Mouse (Mus musculus): ENCODE measurements around the gene Bzw2. TPM values are rescaled to one million over a fixed set of nuclear protein-coding genes. Genes with fewer than 3 reads are reported as not detected.
A peak's percentile ranks its signal among the peaks of the same experiment; 100 is the strongest.

Gene Bzw2
- polyA plus RNA-seq, 1 experiment from 2014 or later: 343 TPM

- WGBS: 83% methylated on average over 3 of the region's 3 CpGs
These were observed 25.2 kb downstream of the Bzw2 start for GRCm38 (mm10) chr12:36132668-36133067.

GRCm38 (mm10) chr12:36132254-36132653, 25.6 kb downstream of the Bzw2 start:
- no peak for ATAC-seq (ENCODE audit: low FRiP score, low read depth)
- no peak overlapping the region for H3K4me2 ChIP-seq
- H3K9ac ChIP-seq: no peak overlapping the region
- no peaks in the 10 kb centered on the region for H3K4me1 ChIP-seq (replicated peaks)
- no peaks in the 10 kb centered on the region for H3K9me3 ChIP-seq
- no peak overlapping the region for H3K4me3 ChIP-seq
- peaks cover 46% of the 10 kb centered on the region for H3K36me3 ChIP-seq
- 97% methylated on average over 2 of the region's 2 CpGs for WGBS
- H3K27ac ChIP-seq (replicated peaks): no peak overlapping the region
- H3K27me3 ChIP-seq: no peaks in the 10 kb centered on the region

More at GRCm38 (mm10) chr12:36132668-36133067, 25.2 kb downstream of the Bzw2 start:
- ATAC-seq (ENCODE audit: low FRiP score, low read depth): no peak
- H3K4me2 ChIP-seq: no peak overlapping the region
- H3K27ac ChIP-seq (replicated peaks): no peak overlapping the region
- H3K27me3 ChIP-seq: no peaks in the 10 kb centered on the region
- H3K9ac ChIP-seq: no peak overlapping the region
- no peak overlapping the region for H3K4me3 ChIP-seq
- H3K9me3 ChIP-seq: no peaks in the 10 kb centered on the region
- H3K36me3 ChIP-seq: peaks cover 47% of the 10 kb centered on the region
- H3K4me1 ChIP-seq (replicated peaks): no peaks in the 10 kb centered on the region

DNA sequence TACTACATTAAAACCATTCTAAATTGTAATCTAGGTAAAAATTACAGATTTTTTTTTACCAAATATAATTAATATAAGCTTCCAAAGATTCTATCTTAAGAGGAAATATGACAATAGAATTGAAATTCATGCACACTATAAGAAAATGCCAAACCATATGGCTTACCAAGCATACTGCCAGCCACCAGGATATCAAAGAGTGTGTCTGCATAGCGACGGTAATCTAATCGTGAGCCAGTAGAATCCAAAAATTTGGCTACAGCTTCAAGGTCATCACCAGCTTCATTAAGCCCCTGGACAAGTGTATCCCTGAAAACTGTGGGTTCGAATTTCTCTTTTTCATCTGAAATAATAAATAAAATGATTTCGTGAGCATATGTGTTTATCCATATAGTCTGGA, 28.1 kb downstream of the Bzw2 start:
- Histone ChIP-seq H3K9ac (no peak overlapping the region), H3K27ac (replicated peaks) (no peak overlapping the region), H3K4me2 (no peak overlapping the region), H3K27me3 (no peaks in the 10 kb centered on the region), H3K4me3 (no peak overlapping the region), H3K36me3 (peaks cover 38% of the 10 kb centered on the region), H3K4me1 (replicated peaks) (no peaks in the 10 kb centered on the region), H3K9me3 (no peaks in the 10 kb centered on the region)
- ATAC-seq (ENCODE audit: low FRiP score, low read depth): no peak
- 93% methylated on average over 5 of the region's 5 CpGs for WGBS

DNA sequence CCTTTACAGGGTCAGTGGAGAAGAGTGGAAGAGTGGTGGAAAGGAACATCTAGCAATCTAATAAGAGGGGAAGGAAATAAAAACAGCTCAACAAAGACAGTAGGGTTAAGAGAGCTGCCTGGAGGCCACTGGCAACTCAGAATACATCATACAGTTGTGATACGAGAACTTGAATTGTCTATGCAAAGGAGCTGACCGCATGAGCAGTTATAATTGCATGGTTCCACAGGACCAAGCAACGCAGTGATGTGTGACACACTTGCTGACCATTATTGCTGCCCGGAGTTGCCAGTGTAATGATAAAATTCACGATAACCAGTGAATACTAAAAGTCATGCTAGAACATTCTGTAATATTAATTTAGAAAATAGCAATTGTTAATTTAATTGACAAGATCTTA, 31.8 kb downstream of the Bzw2 start:
- Histone ChIP-seq H3K4me3 (no peak overlapping the region), H3K27ac (replicated peaks) (no peak overlapping the region), H3K36me3 (peaks cover 38% of the 10 kb centered on the region), H3K9ac (no peak overlapping the region), H3K4me2 (no peak overlapping the region), H3K9me3 (no peaks in the 10 kb centered on the region), H3K4me1 (replicated peaks) (no peaks in the 10 kb centered on the region), H3K27me3 (no peaks in the 10 kb centered on the region)
- 94% methylated on average over 5 of the region's 5 CpGs for WGBS
- ATAC-seq (ENCODE audit: low FRiP score, low read depth): no peak

DNA sequence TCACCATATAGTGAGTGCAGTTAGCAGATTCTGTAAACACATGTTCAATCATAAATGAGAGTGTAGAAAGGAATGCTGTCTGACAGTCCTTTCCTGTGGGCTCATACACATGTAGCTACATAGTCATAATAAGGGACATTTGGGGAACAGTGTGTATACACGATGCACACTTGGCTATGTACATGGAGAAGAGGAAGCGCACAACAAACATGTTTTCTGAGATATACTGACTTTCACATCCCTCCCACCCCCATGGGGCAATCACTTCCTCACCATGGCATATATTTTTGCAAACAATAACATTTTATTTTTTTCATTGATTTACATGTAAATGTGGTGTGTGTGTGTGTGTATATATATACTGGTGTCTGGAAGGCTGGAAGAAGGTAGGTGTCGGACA, 38.6 kb downstream of the Bzw2 start:
- no peaks in the 10 kb centered on the region for H3K4me1 ChIP-seq (replicated peaks)
- H3K27me3 ChIP-seq: no peaks in the 10 kb centered on the region
- no peak for ATAC-seq (ENCODE audit: low FRiP score, low read depth)
- H3K9me3 ChIP-seq: no peaks in the 10 kb centered on the region
- H3K36me3 ChIP-seq: peaks cover 75% of the 10 kb centered on the region
- no peak overlapping the region for H3K4me3 ChIP-seq
- H3K9ac ChIP-seq: no peak overlapping the region
- H3K4me2 ChIP-seq: no peak overlapping the region
- H3K27ac ChIP-seq (replicated peaks): no peak overlapping the region
- 98% methylated on average over 3 of the region's 3 CpGs for WGBS

DNA sequence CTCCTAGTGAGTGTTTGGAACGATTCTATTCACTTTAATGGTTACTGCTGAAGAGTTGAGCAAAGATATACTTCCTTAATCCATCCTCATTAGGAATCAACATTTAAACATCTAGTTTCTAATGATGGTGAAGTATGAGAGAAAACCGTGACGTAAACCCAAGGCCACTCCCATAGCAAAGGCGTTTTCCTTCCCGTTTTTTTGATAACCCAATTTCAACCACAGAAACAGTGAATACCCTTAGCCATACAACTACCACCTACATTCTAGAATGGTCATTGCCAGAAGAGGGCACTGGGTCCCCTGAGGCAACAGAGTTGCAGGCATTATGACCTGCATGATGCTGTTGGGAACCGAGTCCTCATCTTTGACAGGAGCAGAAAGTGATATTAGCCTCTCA, 40.7 kb downstream of the Bzw2 start:
- 91% methylated on average over 6 of the region's 6 CpGs for WGBS
- Histone ChIP-seq H3K4me1 (replicated peaks) (no peaks in the 10 kb centered on the region), H3K9me3 (no peaks in the 10 kb centered on the region), H3K4me3 (no peak overlapping the region), H3K4me2 (no peak overlapping the region), H3K36me3 (peaks cover 78% of the 10 kb centered on the region), H3K27ac (replicated peaks) (no peak overlapping the region), H3K27me3 (no peaks in the 10 kb centered on the region), H3K9ac (no peak overlapping the region)
- ATAC-seq (ENCODE audit: low FRiP score, low read depth): no peak

DNA sequence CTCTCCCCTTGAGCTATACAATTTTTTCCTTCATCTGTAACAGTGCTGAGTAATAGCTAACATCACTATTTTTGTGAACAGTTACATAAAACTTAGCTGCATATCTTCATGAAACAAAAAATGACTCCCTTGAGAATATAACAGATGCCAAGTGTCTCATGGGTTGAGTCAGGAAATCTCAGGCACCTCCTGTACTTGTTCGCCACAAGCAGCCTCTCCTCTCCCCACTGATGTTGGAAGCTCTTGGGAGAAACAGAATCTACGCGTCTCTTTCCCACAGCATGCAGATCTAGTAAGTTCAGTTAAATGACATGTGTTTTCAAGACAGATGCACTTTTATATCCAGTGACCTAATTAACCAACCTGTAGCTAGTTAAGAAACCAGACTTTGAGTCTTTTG, 45.8 kb downstream of the Bzw2 start:
- WGBS: 92% methylated on average over 3 of the region's 3 CpGs
- Histone ChIP-seq H3K36me3 (peaks cover 87% of the 10 kb centered on the region), H3K4me1 (replicated peaks) (no peaks in the 10 kb centered on the region), H3K4me3 (no peak overlapping the region), H3K9ac (no peak overlapping the region), H3K27ac (replicated peaks) (no peak overlapping the region), H3K27me3 (no peaks in the 10 kb centered on the region), H3K4me2 (no peak overlapping the region), H3K9me3 (no peaks in the 10 kb centered on the region)
- ATAC-seq (ENCODE audit: low FRiP score, low read depth): no peak

GRCm38 (mm10) chr12:36111110-36111509, 46.8 kb downstream of the Bzw2 start:
- H3K9ac ChIP-seq: no peak overlapping the region
- 91% methylated on average over 5 of the region's 5 CpGs for WGBS
- no peaks in the 10 kb centered on the region for H3K9me3 ChIP-seq
- no peak overlapping the region for H3K27ac ChIP-seq (replicated peaks)
- peaks cover 84% of the 10 kb centered on the region for H3K36me3 ChIP-seq
- no peak overlapping the region for H3K4me2 ChIP-seq
- no peak overlapping the region for H3K4me3 ChIP-seq
- no peaks in the 10 kb centered on the region for H3K27me3 ChIP-seq
- ATAC-seq (ENCODE audit: low FRiP score, low read depth): no peak
- H3K4me1 ChIP-seq (replicated peaks): no peaks in the 10 kb centered on the region

GRCm38 (mm10) chr12:36110457-36110856, 47.4 kb downstream of the Bzw2 start:
- Histone ChIP-seq H3K27me3 (no peaks in the 10 kb centered on the region), H3K4me1 (replicated peaks) (no peaks in the 10 kb centered on the region), H3K4me2 (no peak overlapping the region), H3K27ac (replicated peaks) (no peak overlapping the region), H3K36me3 (peaks cover 81% of the 10 kb centered on the region), H3K9ac (no peak overlapping the region), H3K9me3 (no peaks in the 10 kb centered on the region), H3K4me3 (no peak overlapping the region)
- ATAC-seq (ENCODE audit: low FRiP score, low read depth): no peak
- 94% methylated on average over 5 of the region's 5 CpGs for WGBS

DNA sequence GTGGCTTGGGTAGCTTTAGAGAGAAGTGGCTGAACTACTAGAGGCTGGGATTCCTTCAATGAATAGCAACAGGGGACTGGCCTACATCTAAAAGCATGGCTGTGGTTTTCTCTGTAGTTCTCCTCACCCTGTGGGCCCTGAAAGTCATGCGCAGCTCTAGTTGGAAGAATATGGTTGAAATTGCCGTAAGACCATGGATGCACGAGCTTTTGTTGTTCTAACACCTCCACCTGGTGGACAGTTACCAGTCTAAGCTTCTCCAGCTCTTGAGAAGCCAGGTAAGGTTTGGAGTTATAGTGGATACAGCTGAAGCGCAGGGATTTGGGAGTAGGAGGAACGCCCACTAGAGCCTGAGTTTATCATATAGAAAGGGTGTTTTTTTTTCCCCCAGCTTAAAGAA, 49.4 kb downstream of the Bzw2 start:
- ATAC-seq (ENCODE audit: low FRiP score, low read depth): no peak
- no peak overlapping the region for H3K4me2 ChIP-seq
- no peaks in the 10 kb centered on the region for H3K4me1 ChIP-seq (replicated peaks)
- H3K9me3 ChIP-seq: no peaks in the 10 kb centered on the region
- peaks cover 71% of the 10 kb centered on the region for H3K36me3 ChIP-seq
- H3K27me3 ChIP-seq: no peaks in the 10 kb centered on the region
- no peak overlapping the region for H3K9ac ChIP-seq
- H3K27ac ChIP-seq (replicated peaks): no peak overlapping the region
- 92% methylated on average over 5 of the region's 5 CpGs for WGBS
- no peak overlapping the region for H3K4me3 ChIP-seq

GRCm38 (mm10) chr12:36103592-36103910, 54.3 kb downstream of the Bzw2 start:
- Histone ChIP-seq H3K9me3 (no peaks in the 10 kb centered on the region), H3K36me3 (peaks cover 38% of the 10 kb centered on the region), H3K4me1 (replicated peaks) (no peaks in the 10 kb centered on the region), H3K4me3 (no peak overlapping the region), H3K9ac (no peak overlapping the region), H3K27ac (replicated peaks) (no peak overlapping the region; the same call in 1 of the 2 replicates), H3K27me3 (no peaks in the 10 kb centered on the region), H3K4me2 (no peak overlapping the region)
- 86% methylated on average over 4 of the region's 4 CpGs for WGBS
- peak; percentile 56; the same call in 1 of the 2 replicates for ATAC-seq (ENCODE audit: low FRiP score, low read depth)

GRCm38 (mm10) chr12:36102733-36103591, 54.9 kb downstream of the Bzw2 start:
- Histone ChIP-seq H3K27me3 (no peaks in the 10 kb centered on the region), H3K4me2 (no peak overlapping the region), H3K9me3 (no peaks in the 10 kb centered on the region), H3K36me3 (peaks cover 32% of the 10 kb centered on the region), H3K27ac (replicated peaks) (no peak overlapping the region; the same call in 1 of the 2 replicates), H3K4me1 (replicated peaks) (no peaks in the 10 kb centered on the region), H3K9ac (no peak overlapping the region), H3K4me3 (no peak overlapping the region)
- 80% methylated on average over 8 of the region's 8 CpGs for WGBS
- peak; percentile 68; the same call in 1 of the 2 replicates for ATAC-seq (ENCODE audit: low FRiP score, low read depth)
